Mouse (Mus musculus) right cerebral cortex, adult 2 months (tissue): ENCODE measurements around the gene Olfr473.
"Not testable (repeated sequence)": the region's sequence is repeated elsewhere in the genome, so short reads cannot be mapped to it uniquely, and the experiment has no call there.

Experiments
- DNase-seq, 2 experiments: peaks; one replicate each; pipeline ENCODE4 v3.0.0; 2021 to 2022; ENCODE audit warnings: low spot score in 2 of 2

Olfr473 gene

GRCm38 (mm10) chr7:107930146-107930545, at the start of gene Olfr473:
Gene Olfr473, plus strand, starts transcription at chr7:107930446.
- DNase-seq: no peak

GRCm38 (mm10) chr7:107897602-107898001, 32.6 kb upstream of the Olfr473 start, which contains the start of gene Olfr472:
Gene Olfr472, plus strand, starts transcription at chr7:107897902.
- no peak for DNase-seq

- not testable (repeated sequence) for DNase-seq
Observed at GRCm38 (mm10) chr7:107952539-107952938, 22.3 kb downstream of the Olfr473 start.

GRCm38 (mm10) chr7:107954343-107954742, 24.1 kb downstream of the Olfr473 start, which contains the start of gene Olfr474:
Gene Olfr474, plus strand, starts transcription at chr7:107954643.
- no peak for DNase-seq

- no peak for DNase-seq
Observed at GRCm38 (mm10) chr7:107964503-107964902, 34.3 kb downstream of the Olfr473 start, which contains the start of gene Olfr476. Gene Olfr476, plus strand, starts transcription at chr7:107964803.
